Mouse (Mus musculus): ENCODE data around the gene Ascl3.

DNA sequence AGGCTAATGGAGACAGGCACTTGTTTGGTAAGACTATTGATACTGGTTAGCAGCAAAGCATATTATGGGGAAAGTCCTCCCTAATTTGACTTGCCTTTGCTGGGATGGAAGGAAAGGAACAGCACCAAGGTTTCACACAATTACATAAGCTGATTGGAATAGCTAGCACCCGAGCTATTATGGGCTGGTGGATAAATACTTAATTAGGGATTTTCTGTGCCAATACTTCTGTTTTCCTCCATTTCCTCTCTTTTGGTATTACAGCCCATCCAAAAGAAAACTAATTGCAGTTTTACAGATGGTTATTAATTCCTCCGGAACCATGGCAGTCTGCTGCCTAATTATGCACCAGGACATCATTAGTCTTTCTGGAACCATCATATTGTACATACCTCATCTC, 32.5 kb upstream of the Ascl3 start:
- no peak for TF ChIP-seq CTCF (IDR thresholded peaks at IDR 0.05; ENCODE audit: extremely low read depth, insufficient read depth, low read length)
- TF ChIP-seq POLR2A (IDR thresholded peaks at IDR 0.05; ENCODE audit: extremely low read depth, insufficient read depth, low read length), result no peak
